Mouse (Mus musculus) cerebellum, adult 2 months (tissue): ENCODE measurements around the gene Crls1.

Experiments
- CTCF ChIP-seq: fragments of 200-500 bp; IDR thresholded peaks from 2 replicates; pipeline ENCODE4 v1.5.1; 2011; ENCODE audit warnings: low read depth, mild to moderate bottlenecking, control low read depth, low read length, moderate library complexity, borderline replicate concordance; ENCODE audit not compliant: insufficient read depth
- POLR2A ChIP-seq: fragments of 200-500 bp; IDR thresholded peaks from 2 replicates; pipeline ENCODE4 v1.6.1; 2011; ENCODE audit warnings: low read length, control low read depth, borderline replicate concordance; ENCODE audit not compliant: insufficient read depth

DNA sequence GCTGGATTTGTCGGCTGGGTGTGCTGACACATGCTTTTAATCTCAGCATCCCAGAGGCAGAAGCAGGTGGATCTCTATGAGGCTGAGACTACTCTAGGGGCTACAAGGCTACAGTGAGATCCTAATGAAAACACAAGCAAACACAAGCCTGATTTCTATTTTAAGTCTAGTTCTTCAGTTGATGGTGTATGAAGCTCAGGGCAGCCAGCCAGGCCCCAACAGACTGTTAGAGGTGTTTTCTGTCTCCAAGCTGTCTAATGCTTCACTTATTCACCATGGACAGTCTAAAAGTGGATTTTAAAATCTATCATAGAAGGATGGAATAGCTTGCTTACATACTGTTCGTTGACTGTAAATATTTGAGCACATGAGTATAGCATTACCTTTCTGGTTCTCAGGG is 15.0 kb downstream of the Crls1 start:
- TF ChIP-seq POLR2A (no peak), CTCF (no peak)
